Mouse (Mus musculus) liver, embryonic 14.5 days (tissue): ENCODE results near the gene Asb1.

Source experiments
- CTCF ChIP-seq: IDR thresholded peaks from 2 replicates; pipeline ENCODE4 v1.5.1; 2016; ENCODE audit warnings: antibody characterized with exemption, low read depth, control low read depth
- EP300 ChIP-seq: IDR thresholded peaks from 2 replicates; pipeline ENCODE4 v1.6.1; 2016; ENCODE audit warnings: antibody characterized with exemption, low read depth

DNA sequence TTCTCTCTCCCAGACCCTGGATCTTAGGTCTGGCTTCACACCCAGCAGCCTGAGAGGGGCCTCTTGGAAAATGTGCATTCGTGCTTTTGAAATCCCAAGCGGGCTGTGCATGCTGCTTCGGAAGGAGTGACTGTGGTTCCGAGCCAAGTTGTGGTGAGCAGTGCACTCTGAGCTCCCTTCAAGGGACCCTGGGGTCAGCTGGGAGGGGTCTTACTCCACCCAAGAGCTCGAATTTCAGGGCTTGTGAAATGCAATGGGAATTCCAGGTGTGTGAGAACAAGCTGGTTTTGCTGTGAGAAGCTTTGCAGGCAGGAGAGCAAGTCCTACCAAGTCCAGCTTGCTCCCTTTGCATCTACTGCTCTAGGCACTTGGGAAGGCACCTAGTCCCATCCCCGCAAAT, 24.3 kb downstream of the Asb1 start:
- TF ChIP-seq CTCF (no peak), EP300 (no peak)
